Mouse (Mus musculus) MEL (cell line): ENCODE data around the gene Fam184a.

ENCODE experiments used
- CTCF ChIP-seq, 3 experiments: IDR thresholded peaks in 2 of 3; conservative IDR thresholded peaks in 1 of 3; 2 replicates each; pipeline ENCODE4 v1.5.1; 2011 to 2012; ENCODE audit warnings: low read length in 3 of 3, low read depth in 2 of 3, mild to moderate bottlenecking in 2 of 3, improper control_type of control experiment in 1 of 3, inconsistent platforms in 1 of 3, mixed read lengths in 1 of 3, moderate library complexity in 1 of 3; ENCODE audit not compliant: control insufficient read depth in 1 of 3, insufficient read depth in 1 of 3, poor library complexity in 1 of 3, severe bottlenecking in 1 of 3
- E2F4 ChIP-seq: IDR thresholded peaks from 2 replicates; pipeline ENCODE4 v1.6.1; 2011; ENCODE audit warnings: low read depth, low read length, improper control_type of control experiment, borderline replicate concordance
- ELF1 ChIP-seq: IDR thresholded peaks from 2 replicates; pipeline ENCODE4 v1.6.1; 2014; ENCODE audit warnings: low read depth, mild to moderate bottlenecking, inconsistent platforms, low read length, improper control_type of control experiment, moderate library complexity
- POLR2A ChIP-seq, 2 experiments: IDR thresholded peaks; 2 replicates each; pipeline ENCODE4 v1.6.1; 2011 to 2012; ENCODE audit warnings: low read length in 2 of 2, mild to moderate bottlenecking in 2 of 2, control low read depth in 1 of 2, improper control_type of control experiment in 1 of 2, low read depth in 1 of 2, moderate library complexity in 1 of 2; ENCODE audit not compliant: control insufficient read depth in 1 of 2, insufficient read depth in 1 of 2, poor library complexity in 1 of 2
- RCOR1 ChIP-seq: IDR thresholded peaks from 2 replicates; pipeline ENCODE4 v1.6.1; 2012; ENCODE audit warnings: low read depth, mild to moderate bottlenecking, inconsistent platforms, low read length, improper control_type of control experiment
- TAL1 ChIP-seq: IDR thresholded peaks from 2 replicates; pipeline ENCODE4 v1.6.1; 2012; ENCODE audit warnings: mild to moderate bottlenecking, inconsistent platforms, low read length, moderate library complexity, mixed read lengths

DNA sequence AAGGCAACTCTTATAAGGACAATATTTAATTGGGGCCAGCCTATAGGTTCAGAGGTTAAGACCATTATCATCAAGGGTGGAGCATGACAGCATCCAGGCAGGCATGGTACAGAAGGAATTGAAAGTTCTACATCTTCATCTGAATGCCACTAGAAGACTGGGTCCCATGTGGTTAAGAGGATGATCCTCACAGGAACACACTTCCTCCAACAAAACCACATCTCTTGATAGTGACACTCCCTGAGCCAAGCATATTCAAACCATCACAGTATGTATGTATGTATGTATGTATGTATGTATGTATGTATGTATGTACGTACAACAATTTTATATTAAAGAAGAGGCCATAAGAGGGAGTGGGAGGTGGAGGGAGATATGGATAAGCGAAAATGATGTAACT is 25.7 kb upstream of the Fam184a start:
- TF ChIP-seq POLR2A (IDR thresholded peaks at IDR 0.05; ENCODE audit: control insufficient read depth in 1 of 2, insufficient read depth in 1 of 2, low read depth in 1 of 2, low read length in 2 of 2, poor library complexity in 1 of 2) = no peak
- TF ChIP-seq CTCF (IDR thresholded peaks at IDR 0.05 in 2 of 3, conservative IDR thresholded peaks at IDR 0.05 in 1 of 3; ENCODE audit: control insufficient read depth in 1 of 3, insufficient read depth in 1 of 3, low read depth in 2 of 3, low read length in 3 of 3, poor library complexity in 1 of 3, severe bottlenecking in 1 of 3) = no peak
- no peak for TF ChIP-seq RCOR1
- TF ChIP-seq TAL1 = no peak
- TF ChIP-seq ELF1 = no peak
- no peak for TF ChIP-seq E2F4
